Mouse (Mus musculus) frontal cortex, postnatal 14 days (tissue): ENCODE measurements around the gene Lrrc57.
"Not testable (repeated sequence)": the region's sequence is repeated elsewhere in the genome, so short reads cannot be mapped to it uniquely, and the experiment has no call there.

ENCODE experiments used
- DNase-seq, 2 experiments: peaks; one replicate each; pipeline ENCODE4 v3.0.0; 2022; ENCODE audit warnings: low spot score in 2 of 2

The Lrrc57 gene

DNA sequence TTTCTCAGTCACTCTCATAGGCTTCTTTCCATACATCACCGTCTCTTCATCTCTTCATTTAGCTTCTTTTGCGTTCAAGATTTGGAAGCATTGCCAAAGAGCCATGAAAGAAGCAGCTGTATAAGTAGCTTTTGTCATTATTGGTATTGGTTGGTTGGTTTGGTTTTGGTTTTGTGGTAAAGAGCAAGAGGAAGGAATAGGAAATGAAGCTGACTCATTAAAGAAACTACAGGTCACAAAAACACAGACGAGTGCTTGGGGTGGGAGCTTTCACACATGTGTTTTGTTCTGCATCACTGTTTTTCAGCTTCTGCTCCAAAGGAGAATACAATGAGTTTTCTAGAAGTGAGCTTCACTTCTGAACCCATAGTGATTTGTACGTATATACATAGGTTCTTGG is 9.8 kb downstream of the Lrrc57 start:
- no peak for DNase-seq

DNA sequence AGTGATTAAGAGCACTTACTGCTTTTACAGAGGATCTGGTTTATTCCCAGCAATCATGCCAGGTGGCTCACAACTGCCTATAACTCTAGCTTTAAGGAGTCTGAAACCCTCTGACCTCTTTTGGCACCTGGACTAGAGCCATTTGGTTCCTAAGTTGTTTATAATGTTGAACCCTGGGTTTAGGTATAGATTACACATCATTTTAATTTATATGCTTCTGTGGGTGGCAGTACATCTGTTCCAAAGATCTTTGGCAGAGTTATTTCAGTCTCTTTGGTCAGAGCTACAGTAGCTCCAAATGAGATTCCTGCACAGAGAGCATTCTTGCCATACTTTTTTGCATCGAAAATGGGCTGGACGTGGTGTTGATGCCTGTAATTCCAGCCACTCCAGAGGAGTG is 11.6 kb downstream of the Lrrc57 start:
- DNase-seq, result no peak

DNA sequence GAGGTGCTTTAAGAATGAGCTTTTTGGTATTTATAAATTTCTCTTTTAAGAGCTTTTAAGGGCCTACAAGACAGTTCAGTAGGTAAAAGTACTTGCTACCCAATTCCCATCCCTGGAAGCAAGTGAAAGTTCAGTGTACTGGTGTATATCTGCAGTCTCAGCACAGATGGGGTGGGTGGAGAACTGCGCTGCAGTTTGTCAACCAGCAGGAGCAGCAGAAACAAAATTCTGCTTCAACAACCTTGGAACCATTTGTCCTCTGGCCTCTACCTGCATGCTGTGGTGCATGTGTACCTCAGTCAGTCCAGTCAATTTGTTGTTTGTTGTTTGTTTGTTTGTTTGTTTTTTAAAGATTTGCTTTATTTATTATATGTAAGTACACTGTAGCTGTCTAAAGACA is 17.1 kb downstream of the Lrrc57 start:
- no peak for DNase-seq

DNA sequence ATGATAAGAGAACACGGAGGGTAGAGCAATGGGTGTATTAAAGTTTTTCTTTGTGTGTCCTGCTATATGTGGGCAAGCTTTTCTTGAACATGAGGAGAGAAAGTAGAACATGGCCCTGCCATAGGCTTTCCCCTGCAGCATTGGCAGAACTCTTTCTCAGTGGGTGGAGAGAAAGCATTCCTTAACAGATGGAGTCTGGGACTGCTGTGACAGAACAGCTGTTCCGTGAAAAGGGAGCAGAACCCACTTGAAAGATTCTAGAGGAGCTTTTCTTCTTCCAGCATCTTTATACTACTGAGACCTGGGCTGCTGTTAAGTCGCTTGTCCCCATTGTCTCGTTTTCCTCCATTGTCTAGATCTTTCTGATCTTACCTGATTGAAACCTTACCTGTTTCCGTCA is 19.6 kb downstream of the Lrrc57 start:
- peak; percentile 29 to 37 for DNase-seq

DNA sequence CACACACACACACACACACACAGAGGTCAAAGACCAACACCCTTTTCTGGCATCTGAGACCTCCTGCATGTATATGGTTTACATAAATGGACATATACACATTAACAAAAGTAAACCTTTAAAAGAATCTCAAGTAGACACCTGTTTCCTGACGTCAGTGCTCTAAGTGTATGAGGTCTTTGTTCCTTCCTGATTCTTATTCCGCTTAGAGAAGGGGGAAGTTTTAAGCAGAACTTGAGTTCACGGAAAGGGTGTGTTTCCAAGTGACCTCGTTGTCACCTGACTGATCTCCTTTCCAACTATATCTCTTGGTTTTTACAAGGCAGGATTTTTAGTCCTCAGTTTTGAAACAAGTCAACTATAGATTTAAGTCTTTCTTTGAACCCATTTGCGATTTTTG is 31.0 kb downstream of the Lrrc57 start:
- DNase-seq, result no peak

- no peak for DNase-seq
These were observed 31.5 kb downstream of the Lrrc57 start for GRCm38 (mm10) chr2:120577799-120578198.

DNA sequence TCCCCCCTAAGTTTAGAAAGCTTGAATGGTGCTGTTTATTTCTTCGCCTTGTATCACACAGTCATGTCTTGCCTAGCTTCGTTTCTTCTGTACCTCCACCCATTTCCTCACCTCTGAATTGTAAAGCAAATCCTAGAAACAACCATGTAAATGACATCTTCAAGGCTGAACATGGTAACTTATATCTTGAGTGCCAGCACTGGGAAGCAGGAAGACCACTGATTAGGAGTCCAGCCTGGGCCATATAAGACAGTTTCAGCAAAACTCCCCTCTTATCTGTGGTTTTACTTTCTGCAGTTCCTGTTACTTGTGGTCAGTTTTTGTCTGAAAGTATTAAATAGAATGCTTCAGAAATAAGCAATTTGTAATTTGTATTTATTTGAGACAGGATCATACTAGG is 33.3 kb downstream of the Lrrc57 start:
- no peak for DNase-seq

GRCm38 (mm10) chr2:120575121-120575520 is 34.2 kb downstream of the Lrrc57 start:
- no peak for DNase-seq

DNA sequence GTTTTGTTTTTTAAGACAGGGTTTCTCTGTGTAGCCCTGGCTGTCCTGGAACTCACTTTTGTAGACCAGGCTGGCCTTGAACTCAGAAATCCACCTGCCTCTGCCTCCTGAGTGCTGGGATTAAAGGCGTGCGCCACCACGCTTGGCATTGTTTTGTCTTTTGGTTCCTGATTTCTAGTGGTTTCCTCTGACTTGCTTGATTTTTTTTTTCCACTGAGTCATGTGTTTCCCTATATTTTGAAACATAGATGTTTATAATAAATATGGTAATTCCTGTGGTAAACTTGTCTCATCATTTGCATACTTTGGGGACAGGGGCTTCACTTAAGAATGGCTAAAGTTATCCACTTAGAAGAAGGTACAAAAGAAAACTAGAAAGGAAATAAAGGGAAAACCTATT is 37.2 kb downstream of the Lrrc57 start:
- DNase-seq, result not testable (repeated sequence)

- DNase-seq, result no peak
These were observed 38.2 kb downstream of the Lrrc57 start for GRCm38 (mm10) chr2:120571081-120571480.

DNA sequence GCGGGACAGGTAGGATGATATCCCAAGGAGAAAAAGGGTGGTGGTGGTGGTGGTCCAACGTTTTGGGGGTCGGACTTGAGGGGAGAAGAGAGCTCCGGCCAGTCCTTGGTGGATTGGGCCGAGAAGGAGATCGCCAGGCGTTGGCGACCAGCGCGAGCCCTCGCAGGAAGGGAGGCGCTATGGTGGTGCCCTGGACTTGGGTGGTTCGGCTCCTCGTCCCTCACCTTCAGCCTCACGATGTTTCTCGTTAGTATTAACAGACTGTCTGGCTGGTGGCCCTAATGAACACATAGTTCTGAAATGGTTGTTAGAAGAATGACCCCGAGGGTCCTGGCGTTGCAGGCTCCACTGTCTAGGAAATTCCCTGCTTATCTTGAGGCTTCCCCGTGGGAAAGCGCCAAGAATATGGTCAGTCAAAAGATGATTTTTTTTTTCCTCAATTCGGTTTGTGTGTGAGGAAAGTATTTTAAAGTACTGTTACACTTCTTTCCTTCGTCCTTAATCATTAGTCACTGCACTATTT is 41.5 kb downstream of the Lrrc57 start:
- DNase-seq, result no peak

GRCm38 (mm10) chr2:120566886-120567797 is 42.2 kb downstream of the Lrrc57 start, which contains the start of gene Snap23:
Gene Snap23 (plus strand): TSS chr2:120567671.
- peak; percentile 90 to 91 for DNase-seq

GRCm38 (mm10) chr2:120565363-120565762 is 44.0 kb downstream of the Lrrc57 start:
- DNase-seq, result no peak

- DNase-seq, result not testable (repeated sequence)
These were observed 44.7 kb downstream of the Lrrc57 start for GRCm38 (mm10) chr2:120564548-120565188.

DNA sequence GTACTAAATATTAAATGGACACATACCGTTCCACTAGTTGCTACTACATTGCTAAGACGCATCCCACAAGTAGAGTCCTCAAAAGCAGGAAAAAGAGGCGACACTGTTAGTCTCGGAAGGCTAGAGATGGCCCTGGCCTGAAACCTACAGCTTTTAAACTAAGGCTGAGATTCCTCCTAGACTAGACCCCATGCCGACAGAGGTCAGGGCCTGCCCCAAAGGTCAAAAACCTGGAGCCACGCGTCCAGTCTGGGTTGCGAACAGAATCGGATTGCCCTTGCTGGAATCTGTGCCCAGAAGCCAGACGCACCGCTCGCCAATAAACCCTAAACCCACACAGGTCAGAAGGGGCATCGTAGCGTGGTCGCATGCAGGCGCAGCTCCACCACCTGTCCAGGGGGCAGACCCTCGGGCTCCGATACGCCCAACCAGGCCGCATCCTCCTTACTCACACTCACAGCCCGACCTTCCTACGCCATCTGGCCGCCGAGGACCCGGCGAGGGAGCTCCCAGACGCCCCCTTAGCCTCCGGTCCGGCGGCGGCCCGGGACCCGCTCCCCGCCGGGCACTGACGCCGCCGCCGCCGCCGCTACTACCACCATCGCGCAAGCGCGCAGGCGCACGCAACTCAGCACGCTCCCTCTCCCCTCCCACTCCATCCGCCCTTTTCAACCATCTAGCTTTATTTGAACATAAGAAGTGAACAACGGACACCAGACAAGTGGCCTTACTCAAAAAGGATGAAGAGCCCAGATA is 45.9 kb downstream of the Lrrc57 start, which contains the start of gene Zfp106:
TSS of gene Zfp106 (minus strand) at position 609 of the 756 bp plus-strand sequence.
- DNase-seq, result peak; percentile 74 to 83

- no peak for DNase-seq
These were observed 46.5 kb downstream of the Lrrc57 start for GRCm38 (mm10) chr2:120562859-120563234.

DNA sequence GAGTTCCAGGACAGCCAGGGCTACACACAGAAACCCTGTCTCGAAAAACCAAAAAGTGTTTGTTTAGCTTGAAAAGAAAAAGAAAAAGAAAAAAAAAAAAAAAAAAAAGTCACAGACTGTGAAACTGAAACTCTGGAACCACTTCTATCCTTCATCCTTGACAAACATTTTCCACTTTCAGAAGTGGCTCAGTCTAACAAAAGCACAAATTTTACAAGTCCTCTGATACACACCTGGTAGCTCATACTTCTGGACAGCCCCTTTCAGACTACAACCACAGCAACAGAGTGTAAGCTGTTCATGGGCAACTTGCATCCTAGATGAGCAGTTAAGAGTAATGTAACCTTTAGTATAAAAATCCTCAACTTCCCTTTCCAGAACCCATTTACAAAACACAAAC is 47.8 kb downstream of the Lrrc57 start:
- DNase-seq, result no peak

- no peak for DNase-seq
These were observed 50.5 kb downstream of the Lrrc57 start for GRCm38 (mm10) chr2:120558813-120559212.

- DNase-seq, result no peak
These were observed 52.5 kb downstream of the Lrrc57 start for GRCm38 (mm10) chr2:120556868-120557267.
